Mouse (Mus musculus): Measurements from ENCODE around the gene Ntn5. TPM values are rescaled to one million over a fixed set of nuclear protein-coding genes. Genes with fewer than 3 reads are reported as not detected.

Ntn5 gene
- 1.4 and 1.6 TPM in 2 replicates for polyA plus RNA-seq (2015; fragmentation: Nextera tagmentation; extraction: Ambion mirVana)

- Histone ChIP-seq H3K27me3 (no peaks in the 10 kb centered on the region), H3K4me2 (no peak within 1 kb of the TSS), H3K27ac (replicated peaks) (no peak within 1 kb of the TSS), H3K4me1 (replicated peaks) (peaks cover 8% of the 10 kb centered on the region; the same call in 1 of the 2 replicates), H3K36me3 (no peaks in the 10 kb centered on the region), H3K9ac (no peak within 1 kb of the TSS), H3K9me3 (no peaks in the 10 kb centered on the region), H3K4me3 (no peak within 1 kb of the TSS)
- WGBS = 84% methylated on average over 7 of the region's 7 CpGs
- ATAC-seq (ENCODE audit: low FRiP score, low read depth) = no peak
Measured at GRCm38 (mm10) chr7:45683396-45684050, at the start of gene Ntn5. Ntn5 (plus strand) TSS chr7:45684022.

GRCm38 (mm10) chr7:45634946-45635681 is 48.7 kb upstream of the Ntn5 start:
- 88% methylated on average over 11 of the region's 11 CpGs for WGBS
- H3K4me3 ChIP-seq = no peak overlapping the region
- peaks cover 6% of the 10 kb centered on the region for H3K36me3 ChIP-seq
- no peak overlapping the region for H3K9ac ChIP-seq
- no peaks in the 10 kb centered on the region for H3K9me3 ChIP-seq
- ATAC-seq (ENCODE audit: low FRiP score, low read depth) = no peak
- H3K4me1 ChIP-seq (replicated peaks) = peaks cover 18% of the 10 kb centered on the region
- H3K27ac ChIP-seq (replicated peaks) = no peak overlapping the region
- H3K27me3 ChIP-seq = 0 out of 2 replicates have a peak, but pooled peaks cover 7% of the 10 kb centered on the region
- no peak overlapping the region for H3K4me2 ChIP-seq

DNA sequence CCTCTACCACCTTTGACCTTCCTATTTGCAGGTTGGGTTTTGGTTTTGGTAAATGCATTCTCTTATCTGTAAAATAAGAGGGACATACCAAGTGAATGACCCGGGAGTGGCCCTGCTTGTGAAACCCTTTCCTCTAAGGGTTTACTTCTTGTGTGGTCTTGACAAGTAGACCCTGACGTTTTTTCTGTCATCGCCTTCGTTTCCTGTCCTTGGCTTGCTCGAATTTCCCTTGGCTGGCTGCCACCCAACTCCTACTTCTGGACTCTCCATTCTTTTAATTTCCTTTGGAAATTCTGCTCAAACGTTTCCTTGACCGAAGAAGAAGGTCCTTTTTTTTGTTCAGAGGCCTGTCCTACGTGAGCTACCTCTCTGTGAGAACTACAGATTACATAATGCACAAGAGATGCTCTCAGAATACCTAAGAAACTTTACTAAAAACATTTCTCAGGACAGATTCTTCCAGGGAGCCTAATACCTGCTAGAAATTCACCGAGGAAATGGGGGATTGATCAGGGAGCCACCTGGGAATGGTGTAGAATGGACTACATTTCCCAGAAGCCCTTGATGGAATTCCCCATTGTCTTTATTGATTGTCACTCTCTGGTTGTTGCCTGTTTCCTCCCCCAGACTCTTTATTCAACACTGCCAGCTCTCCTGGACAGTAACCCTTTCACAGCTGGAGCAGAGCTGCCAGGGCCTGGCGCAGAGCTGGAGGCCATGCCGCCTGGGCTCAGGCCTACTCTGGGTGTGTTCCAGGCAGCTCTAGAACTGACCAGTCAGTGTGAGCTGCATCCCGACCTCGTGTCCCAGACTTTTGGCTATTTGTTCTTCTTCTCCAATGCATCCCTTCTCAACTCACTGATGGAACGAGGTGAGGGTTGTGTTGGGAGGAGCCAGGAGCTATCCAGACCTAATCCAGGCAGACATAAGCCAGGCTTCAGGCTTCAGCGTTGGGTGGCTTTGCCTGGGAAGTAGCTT is 47.8 kb upstream of the Ntn5 start:
- Histone ChIP-seq H3K9me3 (no peaks in the 10 kb centered on the region), H3K4me2 (no peak overlapping the region), H3K9ac (no peak overlapping the region), H3K4me3 (no peak overlapping the region), H3K4me1 (replicated peaks) (peaks cover 16% of the 10 kb centered on the region), H3K27ac (replicated peaks) (no peak overlapping the region), H3K27me3 (0 out of 2 replicates have a peak, but pooled peaks cover 7% of the 10 kb centered on the region), H3K36me3 (peaks cover 6% of the 10 kb centered on the region)
- WGBS = 84% methylated on average over 15 of the region's 15 CpGs
- no peak for ATAC-seq (ENCODE audit: low FRiP score, low read depth)

DNA sequence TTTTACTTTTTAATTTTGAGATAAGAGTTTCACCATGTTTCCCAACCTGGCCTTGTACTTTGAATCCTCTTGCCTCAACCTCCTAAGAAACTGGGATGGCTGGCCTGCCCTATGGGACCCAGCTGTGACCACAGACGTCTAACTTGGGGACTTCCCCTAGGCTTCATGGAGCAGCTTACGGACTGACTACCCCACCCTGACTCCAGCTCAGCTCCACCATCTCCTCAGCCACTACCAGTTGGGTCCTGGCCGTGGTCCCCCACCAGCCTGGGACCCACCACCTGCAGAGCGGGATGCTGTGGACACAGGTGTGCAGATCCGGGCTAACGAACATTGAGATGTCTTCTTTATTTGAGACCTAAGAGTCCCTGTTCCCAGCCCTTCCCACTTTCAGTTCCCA is 46.1 kb upstream of the Ntn5 start:
- Histone ChIP-seq H3K9me3 (no peaks in the 10 kb centered on the region), H3K27ac (replicated peaks) (no peak overlapping the region), H3K4me2 (peak overlapping the region; percentile 69), H3K27me3 (no peaks in the 10 kb centered on the region), H3K36me3 (peaks cover 6% of the 10 kb centered on the region), H3K4me3 (no peak overlapping the region; the same call in 1 of the 2 replicates), H3K9ac (no peak overlapping the region), H3K4me1 (replicated peaks) (peaks cover 22% of the 10 kb centered on the region)
- 92% methylated on average over 6 of the region's 6 CpGs for WGBS
- no peak for ATAC-seq (ENCODE audit: low FRiP score, low read depth)

- H3K4me1 ChIP-seq (replicated peaks) = peaks cover 26% of the 10 kb centered on the region
- H3K27ac ChIP-seq (replicated peaks) = peak overlapping the region; percentile 61
- H3K4me3 ChIP-seq = peak overlapping the region; percentile 37
- peak; percentile 90 for ATAC-seq (ENCODE audit: low FRiP score, low read depth)
- H3K4me2 ChIP-seq = peak overlapping the region; percentile 69
- H3K27me3 ChIP-seq = no peaks in the 10 kb centered on the region
- WGBS = 18% methylated on average over 29 of the region's 29 CpGs
- H3K9me3 ChIP-seq = no peaks in the 10 kb centered on the region
- H3K36me3 ChIP-seq = peaks cover 6% of the 10 kb centered on the region
- H3K9ac ChIP-seq = peak overlapping the region; percentile 41
Measured at GRCm38 (mm10) chr7:45638623-45639401, 45.0 kb upstream of the Ntn5 start.

- peaks cover 34% of the 10 kb centered on the region for H3K4me1 ChIP-seq (replicated peaks)
- no peak within 1 kb of the TSS for H3K9ac ChIP-seq
- H3K27me3 ChIP-seq = no peaks in the 10 kb centered on the region
- peak within 1 kb of the TSS; percentile 69 for H3K4me2 ChIP-seq
- no peaks in the 10 kb centered on the region for H3K9me3 ChIP-seq
- H3K27ac ChIP-seq (replicated peaks) = no peak within 1 kb of the TSS
- H3K36me3 ChIP-seq = peaks cover 6% of the 10 kb centered on the region
- no peak within 1 kb of the TSS for H3K4me3 ChIP-seq
- 26% methylated on average over 19 of the region's 19 CpGs for WGBS
- ATAC-seq (ENCODE audit: low FRiP score, low read depth) = no peak
Measured at GRCm38 (mm10) chr7:45639561-45640027, 44.2 kb upstream of the Ntn5 start, which contains the start of gene Mamstr. Mamstr (plus strand) TSS chr7:45639977.

DNA sequence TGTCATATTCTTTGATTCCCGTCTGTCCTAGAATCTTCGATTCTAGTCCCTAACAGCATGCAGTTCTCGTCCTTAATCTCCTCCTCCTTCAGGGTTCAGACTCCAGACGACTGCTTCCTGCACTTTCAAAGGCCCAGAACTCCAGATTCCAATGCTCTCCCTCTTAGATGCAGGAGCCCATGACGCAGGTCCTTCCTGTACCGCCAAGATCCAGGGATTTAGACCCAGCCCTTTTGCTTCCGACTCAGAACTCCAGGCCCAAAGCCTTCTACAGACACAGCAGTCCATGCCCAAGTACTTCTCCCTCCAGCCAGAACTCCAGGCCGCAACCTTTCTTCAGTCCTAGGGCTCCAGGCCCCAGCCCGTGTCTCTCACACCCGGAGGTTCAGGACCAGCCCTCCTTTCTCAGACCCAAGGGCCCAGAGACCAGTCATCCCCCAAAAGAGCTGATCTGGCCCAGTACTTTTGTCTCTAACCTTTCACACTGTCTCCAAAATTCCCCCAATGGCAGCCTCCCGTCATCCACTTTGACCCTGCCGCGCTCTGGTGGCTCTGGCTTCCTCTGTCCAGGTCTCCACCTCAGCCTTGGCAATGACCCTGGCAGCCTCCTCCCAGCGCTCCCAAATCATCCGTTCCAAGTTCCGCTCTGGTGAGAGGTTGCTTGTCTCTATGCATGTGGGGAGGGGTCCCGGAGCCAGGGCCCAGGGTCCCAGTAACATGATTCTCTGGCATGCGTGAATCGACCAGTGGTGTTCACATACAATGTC is 43.4 kb upstream of the Ntn5 start:
- H3K4me2 ChIP-seq = no peak overlapping the region
- peaks cover 6% of the 10 kb centered on the region for H3K36me3 ChIP-seq
- 74% methylated on average over 19 of the region's 19 CpGs for WGBS

DNA sequence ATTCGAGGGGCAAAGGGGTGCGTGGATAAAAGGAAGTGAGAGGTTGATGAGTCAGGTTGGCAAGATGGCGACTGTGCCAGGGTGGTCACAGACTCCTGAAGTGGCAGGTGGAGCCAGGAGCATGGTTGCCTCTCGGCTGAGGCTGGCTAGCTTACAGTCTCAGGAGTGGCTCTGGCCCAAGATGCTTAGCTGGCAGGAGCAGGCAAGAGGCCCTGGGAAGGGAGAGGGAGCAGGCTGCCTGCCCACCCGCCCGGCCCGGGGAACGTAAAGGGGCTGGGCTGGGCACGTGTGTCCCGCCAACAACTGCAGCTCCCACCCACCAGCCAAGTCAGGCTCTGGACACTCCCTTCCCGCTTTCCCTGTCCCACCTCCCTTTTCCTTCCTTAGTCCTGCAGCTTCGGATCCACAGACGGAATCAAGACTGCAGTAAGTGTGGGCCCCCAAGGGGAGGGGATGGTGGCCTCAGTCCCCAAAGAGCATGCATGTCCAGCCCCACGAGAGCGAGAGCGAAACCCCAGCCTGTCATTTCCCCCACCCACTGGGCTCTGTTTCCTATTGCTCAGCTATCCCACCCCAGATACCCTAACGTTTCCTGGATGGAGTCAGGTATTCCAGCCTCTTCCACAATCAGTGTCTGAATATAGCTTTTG is 42.3 kb upstream of the Ntn5 start:
- Histone ChIP-seq H3K9me3 (no peaks in the 10 kb centered on the region), H3K4me3 (no peak overlapping the region), H3K27ac (replicated peaks) (no peak overlapping the region)

More for the DNA sequence above, 43.4 kb upstream of the Ntn5 start:
- Histone ChIP-seq H3K9me3 (no peaks in the 10 kb centered on the region), H3K27ac (replicated peaks) (no peak overlapping the region), H3K4me1 (replicated peaks) (peaks cover 39% of the 10 kb centered on the region), H3K27me3 (no peaks in the 10 kb centered on the region), H3K4me3 (no peak overlapping the region), H3K9ac (no peak overlapping the region)
- ATAC-seq (ENCODE audit: low FRiP score, low read depth) = no peak

DNA sequence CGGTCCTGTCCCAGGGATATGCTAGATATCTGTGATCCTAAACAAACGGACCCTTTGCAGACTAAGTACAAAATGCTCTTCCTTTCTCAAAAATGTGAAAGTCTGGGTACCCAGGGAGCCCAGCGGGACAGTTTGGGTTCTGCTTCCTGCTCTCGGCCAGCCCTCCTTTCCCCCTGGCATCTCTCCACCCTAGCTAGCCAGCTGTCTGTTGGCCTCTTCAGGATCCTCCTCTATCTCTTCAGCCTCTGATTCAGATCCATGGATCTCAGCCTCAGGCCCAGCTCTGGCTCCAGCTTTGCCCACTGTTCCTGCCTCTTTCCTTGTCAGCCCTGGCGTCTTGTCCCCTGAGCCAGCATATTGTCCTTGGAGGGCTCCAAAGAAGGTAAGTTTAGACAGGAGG is 41.7 kb upstream of the Ntn5 start:
- Histone ChIP-seq H3K9me3 (no peaks in the 10 kb centered on the region), H3K4me3 (no peak overlapping the region), H3K27ac (replicated peaks) (no peak overlapping the region), H3K4me2 (peak overlapping the region; percentile 82; the same call in 1 of the 2 replicates), H3K36me3 (no peaks in the 10 kb centered on the region), H3K9ac (no peak overlapping the region), H3K27me3 (no peaks in the 10 kb centered on the region), H3K4me1 (replicated peaks) (peaks cover 39% of the 10 kb centered on the region)
- ATAC-seq (ENCODE audit: low FRiP score, low read depth) = no peak
- 77% methylated on average over 5 of the region's 5 CpGs for WGBS

More for the DNA sequence above, 42.3 kb upstream of the Ntn5 start:
- H3K9ac ChIP-seq = no peak overlapping the region
- 63% methylated on average over 17 of the region's 17 CpGs for WGBS
- peaks cover 39% of the 10 kb centered on the region for H3K4me1 ChIP-seq (replicated peaks)
- no peak for ATAC-seq (ENCODE audit: low FRiP score, low read depth)
- H3K4me2 ChIP-seq = peak overlapping the region; percentile 82
- no peaks in the 10 kb centered on the region for H3K27me3 ChIP-seq
- peaks cover under 1% of the 10 kb centered on the region; the same call in 1 of the 2 replicates for H3K36me3 ChIP-seq

Measured in hindbrain, embryonic 15.5 days (tissue).